Mouse (Mus musculus): ENCODE results near the gene Trpv2. TPM values are rescaled to one million over a fixed set of nuclear protein-coding genes. Genes with fewer than 3 reads are reported as not detected.

Gene Trpv2
- polyA plus RNA-seq, 1 experiment from 2014 or later, result 4.1 TPM

DNA sequence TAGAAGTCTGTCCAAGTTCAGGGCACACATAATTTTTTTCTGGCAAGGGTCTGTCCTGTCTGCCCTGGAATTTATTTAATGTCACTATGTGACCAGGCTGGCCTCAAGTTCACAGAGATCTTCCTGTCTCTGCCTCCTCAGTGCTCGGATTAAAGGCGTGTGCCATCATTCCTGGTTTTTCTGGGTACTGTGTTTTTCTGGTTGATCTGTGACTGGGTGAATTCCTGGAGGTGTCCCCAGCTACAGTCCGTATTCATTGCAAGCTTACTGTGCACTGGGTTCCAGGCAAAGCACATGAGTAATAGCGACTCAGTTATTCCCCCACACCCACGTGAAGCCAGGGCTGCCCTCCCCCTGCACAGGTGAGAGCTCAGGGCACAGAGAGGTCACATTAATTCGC is 36.0 kb downstream of the Trpv2 start:
- Histone ChIP-seq H3K36me3 (ENCODE audit: control insufficient read depth, insufficient read depth, low read length) (peaks cover 23% of the 10 kb centered on the region), H3K4me1 (ENCODE audit: control insufficient read depth, insufficient read depth, low read length) (peaks cover 5% of the 10 kb centered on the region; the same call in 1 of the 2 replicates), H3K9ac (ENCODE audit: low read depth, low read length) (no peak overlapping the region), H3K4me2 (no peak overlapping the region), H3K4me3 (ENCODE audit: low read depth, low read length) (no peak overlapping the region), H3K9me3 (replicated peaks; ENCODE audit: control insufficient read depth, low read length) (no peaks in the 10 kb centered on the region), H3K27ac (ENCODE audit: low read depth, low read length) (no peak overlapping the region), H3K27me3 (ENCODE audit: control insufficient read depth, insufficient read depth, low read length) (no peaks in the 10 kb centered on the region)
- ATAC-seq (replicated peaks; ENCODE audit: insufficient number of reproducible peaks, low FRiP score, low TSS enrichment), result no peak
- WGBS (ENCODE audit: insufficient replicate concordance), result 77% methylated on average over 6 of the region's 6 CpGs

DNA sequence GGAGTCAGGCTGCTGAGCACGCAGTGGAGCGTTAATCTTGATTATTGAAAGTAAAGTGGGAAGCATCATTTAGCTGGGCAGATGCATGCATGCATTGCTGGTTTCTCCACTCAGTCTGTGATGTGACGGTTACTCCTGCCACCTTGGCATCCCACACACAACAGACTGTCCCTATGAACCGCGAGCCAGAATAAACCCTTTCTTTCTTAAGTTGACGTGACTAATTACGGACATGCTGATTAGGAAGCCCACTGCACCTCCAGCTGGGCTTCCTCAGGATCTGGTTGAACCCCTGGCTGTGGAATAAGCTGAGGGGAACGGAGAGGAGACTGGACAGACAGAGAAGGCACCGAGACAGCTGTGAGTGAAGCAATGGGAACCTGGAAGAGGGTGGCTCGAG is 38.3 kb downstream of the Trpv2 start:
- Histone ChIP-seq H3K4me2 (no peak overlapping the region), H3K9me3 (replicated peaks; ENCODE audit: control insufficient read depth, low read length) (no peaks in the 10 kb centered on the region), H3K27me3 (ENCODE audit: control insufficient read depth, insufficient read depth, low read length) (no peaks in the 10 kb centered on the region), H3K4me1 (ENCODE audit: control insufficient read depth, insufficient read depth, low read length) (peaks cover 4% of the 10 kb centered on the region; the same call in 1 of the 2 replicates), H3K9ac (ENCODE audit: low read depth, low read length) (no peak overlapping the region), H3K27ac (ENCODE audit: low read depth, low read length) (no peak overlapping the region), H3K4me3 (ENCODE audit: low read depth, low read length) (no peak overlapping the region), H3K36me3 (ENCODE audit: control insufficient read depth, insufficient read depth, low read length) (peaks cover 21% of the 10 kb centered on the region)
- 76% methylated on average over 10 of the region's 10 CpGs for WGBS (ENCODE audit: insufficient replicate concordance)
- ATAC-seq (replicated peaks; ENCODE audit: insufficient number of reproducible peaks, low FRiP score, low TSS enrichment), result no peak

DNA sequence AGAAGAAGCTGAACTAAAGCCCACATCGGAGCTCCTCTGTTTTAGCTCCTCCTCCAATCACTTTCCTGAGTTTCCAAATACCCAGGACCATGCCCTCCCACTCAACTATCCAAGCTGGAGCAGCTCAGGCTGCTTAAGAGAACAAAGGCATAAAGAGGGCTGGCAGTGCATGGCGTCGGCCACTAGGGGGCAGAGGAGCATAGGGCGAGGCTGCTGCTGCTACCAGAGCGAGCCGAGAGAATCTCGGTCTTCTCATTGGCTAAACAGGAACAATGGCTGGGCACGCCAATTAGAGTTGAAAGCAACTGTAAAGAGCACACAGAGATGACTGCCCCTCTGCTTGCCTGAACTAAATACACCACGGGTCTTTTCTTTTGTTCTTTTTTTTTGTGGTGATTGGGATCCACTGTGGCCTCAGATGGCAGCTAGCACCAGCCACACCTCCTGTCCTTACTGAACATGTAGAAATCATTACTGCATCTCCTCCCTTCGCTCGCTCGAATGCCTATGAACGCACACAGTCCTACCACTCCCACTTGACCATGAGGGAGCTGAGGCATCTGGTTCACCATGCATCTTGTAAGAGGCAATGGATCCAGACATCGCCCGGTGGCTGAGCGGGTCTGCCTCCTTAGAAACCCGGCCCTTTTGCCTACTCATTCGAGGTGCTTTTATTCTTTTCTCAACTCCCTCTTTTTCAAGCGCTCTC is 39.5 kb downstream of the Trpv2 start:
- WGBS (ENCODE audit: insufficient replicate concordance), result 22% methylated on average over 19 of the region's 19 CpGs
- Histone ChIP-seq H3K27ac (ENCODE audit: low read depth, low read length) (0 out of 2 replicates have a peak overlapping the region, but pooled peaks have one; percentile 46), H3K36me3 (ENCODE audit: control insufficient read depth, insufficient read depth, low read length) (peaks cover 22% of the 10 kb centered on the region), H3K4me2 (peak overlapping the region; percentile 50), H3K4me1 (ENCODE audit: control insufficient read depth, insufficient read depth, low read length) (peaks cover 4% of the 10 kb centered on the region; the same call in 1 of the 2 replicates), H3K9ac (ENCODE audit: low read depth, low read length) (peak overlapping the region; percentile 58), H3K27me3 (ENCODE audit: control insufficient read depth, insufficient read depth, low read length) (no peaks in the 10 kb centered on the region), H3K9me3 (replicated peaks; ENCODE audit: control insufficient read depth, low read length) (no peaks in the 10 kb centered on the region), H3K4me3 (ENCODE audit: low read depth, low read length) (peak overlapping the region; percentile 11; the same call in 1 of the 2 replicates)
- ATAC-seq (replicated peaks; ENCODE audit: insufficient number of reproducible peaks, low FRiP score, low TSS enrichment), result peak; percentile 70

- no peak overlapping the region for H3K9ac ChIP-seq (ENCODE audit: low read depth, low read length)
- peaks cover 22% of the 10 kb centered on the region for H3K36me3 ChIP-seq (ENCODE audit: control insufficient read depth, insufficient read depth, low read length)
- no peaks in the 10 kb centered on the region for H3K27me3 ChIP-seq (ENCODE audit: control insufficient read depth, insufficient read depth, low read length)
- ATAC-seq (replicated peaks; ENCODE audit: insufficient number of reproducible peaks, low FRiP score, low TSS enrichment), result no peak
- H3K27ac ChIP-seq (ENCODE audit: low read depth, low read length), result no peak overlapping the region
- H3K4me1 ChIP-seq (ENCODE audit: control insufficient read depth, insufficient read depth, low read length), result peaks cover 4% of the 10 kb centered on the region; the same call in 1 of the 2 replicates
- no peak overlapping the region for H3K4me2 ChIP-seq
- WGBS (ENCODE audit: insufficient replicate concordance), result 86% methylated on average over 8 of the region's 8 CpGs
- no peaks in the 10 kb centered on the region for H3K9me3 ChIP-seq (replicated peaks; ENCODE audit: control insufficient read depth, low read length)
- H3K4me3 ChIP-seq (ENCODE audit: low read depth, low read length), result no peak overlapping the region
Observed at GRCm38 (mm10) chr11:62614876-62615410, 40.7 kb downstream of the Trpv2 start.

DNA sequence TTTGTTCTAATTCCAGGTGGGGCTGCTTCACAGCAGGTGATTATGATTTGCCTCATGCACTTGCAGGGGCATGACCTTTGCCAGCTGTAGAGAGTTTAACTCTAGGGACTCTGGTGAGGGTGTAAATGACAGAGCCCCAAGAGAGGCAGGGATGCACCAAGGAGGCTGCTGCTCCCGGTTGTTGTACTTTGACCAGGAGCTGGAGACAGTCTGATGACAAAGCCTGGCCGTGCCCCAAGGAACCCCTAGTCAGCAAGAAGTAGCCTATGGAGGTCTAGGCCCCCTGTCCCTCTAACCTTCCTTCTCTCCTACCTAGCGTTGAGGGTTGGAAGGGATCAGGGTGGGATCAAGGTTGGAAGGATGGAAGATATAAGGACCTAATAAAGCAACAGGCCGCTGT is 41.2 kb downstream of the Trpv2 start:
- Histone ChIP-seq H3K9me3 (replicated peaks; ENCODE audit: control insufficient read depth, low read length) (no peaks in the 10 kb centered on the region), H3K36me3 (ENCODE audit: control insufficient read depth, insufficient read depth, low read length) (peaks cover 19% of the 10 kb centered on the region), H3K4me3 (ENCODE audit: low read depth, low read length) (no peak overlapping the region), H3K4me1 (ENCODE audit: control insufficient read depth, insufficient read depth, low read length) (peaks cover 4% of the 10 kb centered on the region; the same call in 1 of the 2 replicates), H3K27me3 (ENCODE audit: control insufficient read depth, insufficient read depth, low read length) (no peaks in the 10 kb centered on the region), H3K4me2 (no peak overlapping the region), H3K27ac (ENCODE audit: low read depth, low read length) (no peak overlapping the region), H3K9ac (ENCODE audit: low read depth, low read length) (no peak overlapping the region)
- ATAC-seq (replicated peaks; ENCODE audit: insufficient number of reproducible peaks, low FRiP score, low TSS enrichment), result no peak
- WGBS (ENCODE audit: insufficient replicate concordance), result 80% methylated on average over 4 of the region's 4 CpGs

DNA sequence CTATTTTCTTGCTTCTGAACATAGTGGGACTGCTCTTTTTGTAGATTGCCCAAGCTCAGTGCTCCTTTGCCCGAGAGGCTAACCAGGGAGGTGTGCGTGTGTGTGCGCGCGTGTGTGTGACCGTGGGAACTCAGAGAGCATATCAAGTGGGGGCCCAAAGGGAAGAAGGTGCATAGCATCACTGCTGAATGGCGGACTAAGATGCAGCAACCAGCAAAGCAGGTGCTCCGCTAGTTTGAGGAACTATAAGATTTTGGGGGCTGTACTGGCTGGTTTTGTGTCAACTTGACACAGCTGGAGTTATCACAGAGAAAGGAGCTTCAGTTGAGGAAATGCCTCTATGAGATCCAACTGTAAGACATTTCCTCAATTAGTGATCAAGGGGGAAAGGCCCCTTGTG is 46.8 kb downstream of the Trpv2 start:
- H3K4me2 ChIP-seq, result no peak overlapping the region
- H3K4me3 ChIP-seq (ENCODE audit: low read depth, low read length), result no peak overlapping the region
- no peaks in the 10 kb centered on the region for H3K27me3 ChIP-seq (ENCODE audit: control insufficient read depth, insufficient read depth, low read length)
- H3K27ac ChIP-seq (ENCODE audit: low read depth, low read length), result no peak overlapping the region
- WGBS (ENCODE audit: insufficient replicate concordance), result 88% methylated on average over 8 of the region's 8 CpGs
- ATAC-seq (replicated peaks; ENCODE audit: insufficient number of reproducible peaks, low FRiP score, low TSS enrichment), result no peak
- H3K4me1 ChIP-seq (ENCODE audit: control insufficient read depth, insufficient read depth, low read length), result peaks cover 16% of the 10 kb centered on the region
- H3K9me3 ChIP-seq (replicated peaks; ENCODE audit: control insufficient read depth, low read length), result no peaks in the 10 kb centered on the region
- H3K9ac ChIP-seq (ENCODE audit: low read depth, low read length), result no peak overlapping the region
- H3K36me3 ChIP-seq (ENCODE audit: control insufficient read depth, insufficient read depth, low read length), result peaks cover 17% of the 10 kb centered on the region

DNA sequence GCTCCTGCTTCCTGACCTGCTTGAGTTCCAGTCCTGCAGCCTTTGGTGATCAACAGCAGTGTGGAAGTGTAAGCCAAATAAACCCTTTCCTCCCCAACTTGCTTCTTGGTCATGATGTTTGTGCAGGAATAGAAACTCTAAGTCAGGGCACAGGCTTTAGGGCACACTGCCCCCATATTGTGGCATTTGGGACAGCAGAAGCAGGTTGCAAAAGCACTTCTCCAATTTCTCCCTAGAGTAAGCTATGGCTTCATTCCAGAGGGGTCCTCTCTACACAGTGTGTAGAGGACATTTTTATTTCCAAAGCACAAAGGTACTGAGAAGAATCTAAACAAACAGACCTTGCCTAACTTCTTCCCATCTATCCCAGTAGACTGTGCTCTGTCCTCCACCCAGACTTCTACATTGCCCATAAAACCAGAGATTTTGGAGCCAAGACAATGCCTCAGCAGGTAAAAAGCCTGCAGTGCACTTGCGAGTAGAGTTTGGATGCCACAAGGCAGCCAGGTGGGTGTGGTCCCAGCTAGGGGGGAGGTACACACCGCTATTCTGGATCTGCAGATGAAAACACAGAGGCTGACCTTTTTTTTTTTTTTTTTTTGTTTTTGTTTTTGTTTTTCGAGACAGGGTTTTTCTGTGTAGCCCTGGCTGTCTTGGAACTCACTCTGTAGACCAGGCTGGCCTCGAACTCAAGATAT is 47.4 kb downstream of the Trpv2 start:
- no peak overlapping the region for H3K9ac ChIP-seq (ENCODE audit: low read depth, low read length)
- H3K4me3 ChIP-seq (ENCODE audit: low read depth, low read length), result no peak overlapping the region
- ATAC-seq (replicated peaks; ENCODE audit: insufficient number of reproducible peaks, low FRiP score, low TSS enrichment), result no peak
- H3K4me2 ChIP-seq, result no peak overlapping the region
- H3K36me3 ChIP-seq (ENCODE audit: control insufficient read depth, insufficient read depth, low read length), result peaks cover 16% of the 10 kb centered on the region
- 74% methylated on average over 4 of the region's 4 CpGs for WGBS (ENCODE audit: insufficient replicate concordance)
- no peak overlapping the region for H3K27ac ChIP-seq (ENCODE audit: low read depth, low read length)
- H3K9me3 ChIP-seq (replicated peaks; ENCODE audit: control insufficient read depth, low read length), result no peaks in the 10 kb centered on the region
- H3K4me1 ChIP-seq (ENCODE audit: control insufficient read depth, insufficient read depth, low read length), result peaks cover 16% of the 10 kb centered on the region
- no peaks in the 10 kb centered on the region for H3K27me3 ChIP-seq (ENCODE audit: control insufficient read depth, insufficient read depth, low read length)

- ATAC-seq (replicated peaks; ENCODE audit: insufficient number of reproducible peaks, low FRiP score, low TSS enrichment), result no peak
- H3K4me1 ChIP-seq (ENCODE audit: control insufficient read depth, insufficient read depth, low read length), result peaks cover 18% of the 10 kb centered on the region
- H3K4me3 ChIP-seq (ENCODE audit: low read depth, low read length), result no peak overlapping the region
- no peaks in the 10 kb centered on the region for H3K27me3 ChIP-seq (ENCODE audit: control insufficient read depth, insufficient read depth, low read length)
- H3K36me3 ChIP-seq (ENCODE audit: control insufficient read depth, insufficient read depth, low read length), result peaks cover 10% of the 10 kb centered on the region
- H3K9ac ChIP-seq (ENCODE audit: low read depth, low read length), result no peak overlapping the region
- H3K4me2 ChIP-seq, result no peak overlapping the region
- H3K9me3 ChIP-seq (replicated peaks; ENCODE audit: control insufficient read depth, low read length), result no peaks in the 10 kb centered on the region
- H3K27ac ChIP-seq (ENCODE audit: low read depth, low read length), result no peak overlapping the region
- 51% methylated on average over 4 of the region's 4 CpGs for WGBS (ENCODE audit: insufficient replicate concordance)
Observed at GRCm38 (mm10) chr11:62622850-62623249, 48.6 kb downstream of the Trpv2 start.
